Mouse (Mus musculus) lung, postnatal 0 days (tissue): ENCODE measurements around the gene Ubxn2a.

Experiments used
- CTCF ChIP-seq: IDR thresholded peaks from 2 replicates; pipeline ENCODE4 v1.5.1; 2016; ENCODE audit warnings: antibody characterized with exemption, mild to moderate bottlenecking
- EP300 ChIP-seq: IDR thresholded peaks from 2 replicates; pipeline ENCODE4 v1.6.1; 2016; ENCODE audit warnings: antibody characterized with exemption, mild to moderate bottlenecking, control low read depth

DNA sequence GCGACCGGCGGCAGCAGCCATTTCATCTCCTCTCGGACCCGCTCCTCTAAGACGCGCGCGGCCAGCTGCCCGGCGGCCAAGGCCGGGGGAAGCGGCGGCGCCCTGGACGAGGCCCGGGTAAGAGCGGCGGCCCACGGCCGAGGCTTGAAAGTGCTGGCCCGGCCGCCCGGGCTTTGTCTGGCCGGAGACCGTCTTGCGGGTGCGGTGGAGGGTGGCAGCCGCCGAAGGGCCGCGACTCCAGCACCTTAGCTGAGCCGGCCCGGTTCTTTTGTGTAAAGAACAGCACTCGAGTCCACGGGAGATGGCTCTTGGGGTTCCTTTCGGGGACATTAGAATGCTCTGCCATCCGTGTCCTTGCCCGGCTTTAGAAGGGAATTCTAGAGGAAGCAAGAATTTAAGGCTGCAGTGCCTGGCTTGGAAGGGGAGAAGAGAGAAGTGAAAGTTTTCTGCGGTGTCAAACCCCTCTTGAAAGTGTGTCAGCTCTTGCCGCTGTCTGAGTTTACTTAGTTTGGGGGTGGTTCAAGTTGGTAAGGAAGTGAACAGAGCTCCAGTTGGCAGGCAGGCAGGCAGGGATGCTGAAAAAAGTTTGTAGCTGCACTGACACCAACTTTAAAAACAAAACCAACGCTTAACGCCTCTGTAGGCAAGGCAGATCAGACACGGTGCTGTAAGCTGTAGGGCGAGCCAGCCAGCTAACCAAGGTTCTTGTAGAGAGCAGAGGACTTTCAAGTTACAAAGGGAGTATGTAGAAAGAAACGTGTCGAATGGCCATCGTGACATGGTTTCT, 10.5 kb upstream of the Ubxn2a start:
- TF ChIP-seq CTCF (no peak), EP300 (no peak)
